Mouse (Mus musculus) cerebellum, adult 2 months (tissue): ENCODE data around the gene Pgbd5. TPM values are rescaled to one million over a fixed set of nuclear protein-coding genes. Genes with fewer than 3 reads are reported as not detected.

Source experiments
- DNase-seq, 2 experiments: peaks; one replicate each; pipeline ENCODE4 v3.0.0; 2021
- H3K27ac ChIP-seq: fragments of 200-500 bp; 2 replicates; pipeline ENCODE4 v1.5.1; 2012; ENCODE audit warnings: low read length, control low read depth, inconsistent platforms; ENCODE audit not compliant: insufficient read depth
- H3K27me3 ChIP-seq: fragments of 200-500 bp; 2 replicates; pipeline ENCODE4 v1.6.1; 2012; ENCODE audit warnings: inconsistent platforms, mild to moderate bottlenecking, low read length, moderate library complexity; ENCODE audit not compliant: control insufficient read depth, insufficient read depth
- H3K4me1 ChIP-seq: fragments of 200-500 bp; 2 replicates; pipeline ENCODE4 v1.6.1; 2011; ENCODE audit warnings: low read length; ENCODE audit not compliant: control insufficient read depth, insufficient read depth
- H3K4me3 ChIP-seq: fragments of 200-500 bp; replicated peaks from 2 replicates; pipeline ENCODE3; 2011; ENCODE audit warnings: mild to moderate bottlenecking, low read depth, low read length, control low read depth; ENCODE audit not compliant: insufficient read depth
- CTCF ChIP-seq: fragments of 200-500 bp; IDR thresholded peaks from 2 replicates; pipeline ENCODE4 v1.5.1; 2011; ENCODE audit warnings: low read depth, mild to moderate bottlenecking, control low read depth, low read length, moderate library complexity, borderline replicate concordance; ENCODE audit not compliant: insufficient read depth
- POLR2A ChIP-seq: fragments of 200-500 bp; IDR thresholded peaks from 2 replicates; pipeline ENCODE4 v1.6.1; 2011; ENCODE audit warnings: low read length, control low read depth, borderline replicate concordance; ENCODE audit not compliant: insufficient read depth
- WGBS: fragments of 180-500 bp; shearing (Covaris S2); methylation state at CpG from one replicate; pipeline ENCODE4 v1.1.7; 2018; 5-methylcytosine and 5-hydroxymethylcytosine counted together
- polyA plus RNA-seq: library from polyadenylated mRNA; depleted of rRNA; stranded (reverse); fragments of >200 nt; gene quantifications from 2 replicates; pipeline ENCODE4 v1.2.3, GENCODE M21; 2012

Pgbd5 gene
- polyA plus RNA-seq, 1 experiment: 142 TPM

- 12% methylated on average over 11 of the region's 11 CpGs for WGBS
- no peak overlapping the region for H3K4me3 ChIP-seq
- H3K27ac ChIP-seq: peak overlapping the region; percentile 87
Measured at GRCm38 (mm10) chr8:124413244-124413965, 26.1 kb downstream of the Pgbd5 start.

GRCm38 (mm10) chr8:124412496-124413243 is 26.8 kb downstream of the Pgbd5 start:
- Histone ChIP-seq H3K27me3 (no peaks in the 10 kb centered on the region), H3K4me3 (no peak overlapping the region), H3K4me1 (peaks cover 52% of the 10 kb centered on the region), H3K27ac (peak overlapping the region; percentile 87)
- WGBS: 30% methylated on average over 19 of the region's 19 CpGs
- TF ChIP-seq POLR2A: no peak
- TF ChIP-seq CTCF: no peak
- no peak for DNase-seq

More at GRCm38 (mm10) chr8:124413244-124413965, 26.1 kb downstream of the Pgbd5 start:
- peak; percentile 50 to 67 for DNase-seq
- TF ChIP-seq POLR2A: no peak
- TF ChIP-seq CTCF: no peak
- Histone ChIP-seq H3K4me1 (peaks cover 52% of the 10 kb centered on the region), H3K27me3 (no peaks in the 10 kb centered on the region)

GRCm38 (mm10) chr8:124404471-124405260 is 34.8 kb downstream of the Pgbd5 start:
- Histone ChIP-seq H3K27ac (peak overlapping the region; percentile 99), H3K4me1 (peaks cover 64% of the 10 kb centered on the region), H3K4me3 (peak overlapping the region; percentile 26), H3K27me3 (no peaks in the 10 kb centered on the region)
- WGBS: 11% methylated on average over 11 of the region's 12 CpGs
- TF ChIP-seq POLR2A (no peak), CTCF (no peak)
- peak; percentile 59 to 64 for DNase-seq

- peak overlapping the region; percentile 99 for H3K27ac ChIP-seq
- H3K4me1 ChIP-seq: peaks cover 71% of the 10 kb centered on the region
- peak overlapping the region; percentile 11 for H3K4me3 ChIP-seq
- H3K27me3 ChIP-seq: no peaks in the 10 kb centered on the region
- WGBS: 7% methylated on average over 3 of the region's 3 CpGs
- TF ChIP-seq POLR2A: no peak
- peak; percentile 76 for TF ChIP-seq CTCF
- DNase-seq: peak; percentile 77 to 82
Measured at GRCm38 (mm10) chr8:124403876-124404275, 35.6 kb downstream of the Pgbd5 start.

- H3K27ac ChIP-seq: peak overlapping the region; percentile 40
- TF ChIP-seq POLR2A (no peak), CTCF (no peak)
- no peak overlapping the region for H3K4me3 ChIP-seq
- WGBS: 45% methylated on average over 11 of the region's 11 CpGs
- peak in 1 of 2 experiments; percentile 55 for DNase-seq
- H3K4me1 ChIP-seq: peaks cover 69% of the 10 kb centered on the region
- no peaks in the 10 kb centered on the region for H3K27me3 ChIP-seq
Measured at GRCm38 (mm10) chr8:124399403-124399861, 40.0 kb downstream of the Pgbd5 start.

GRCm38 (mm10) chr8:124398843-124399402 is 40.5 kb downstream of the Pgbd5 start:
- Histone ChIP-seq H3K4me1 (peaks cover 64% of the 10 kb centered on the region), H3K27me3 (no peaks in the 10 kb centered on the region), H3K4me3 (no peak overlapping the region), H3K27ac (peak overlapping the region; percentile 47)
- 20% methylated on average over 12 of the region's 12 CpGs for WGBS
- DNase-seq: peak; percentile 67 to 70
- TF ChIP-seq POLR2A (no peak), CTCF (peak; percentile 68)

- TF ChIP-seq POLR2A: no peak
- TF ChIP-seq CTCF: no peak
- Histone ChIP-seq H3K27ac (peak overlapping the region; percentile 47), H3K27me3 (no peaks in the 10 kb centered on the region), H3K4me3 (no peak overlapping the region), H3K4me1 (peaks cover 59% of the 10 kb centered on the region)
- peak; percentile 85 to 86 for DNase-seq
- 11% methylated on average over 11 of the region's 11 CpGs for WGBS
Measured at GRCm38 (mm10) chr8:124397321-124398065, 42.0 kb downstream of the Pgbd5 start.
